Mouse (Mus musculus): ENCODE measurements at regions not wholly inside any gene's neighbourhood (a gene's known extent, or its start where the extent isn't known, plus 50 kb on each side); places are given as distances from the start of the nearest gene placed in this dataset.

- DNase-seq: no peak
Observed at GRCm38 (mm10) chr14:61696290-61696842, 89.1 kb downstream of the Kcnrg start.

- DNase-seq: no peak
Observed at GRCm38 (mm10) chr14:61696886-61697554, 89.8 kb downstream of the Kcnrg start.

GRCm38 (mm10) chr14:61697704-61698103, 90.4 kb downstream of the Kcnrg start:
- DNase-seq: no peak

- no peak for DNase-seq
Observed at GRCm38 (mm10) chr14:61698358-61699055, 91.2 kb downstream of the Kcnrg start.

- no peak for DNase-seq
Observed at GRCm38 (mm10) chr14:61699638-61700037, 92.4 kb downstream of the Kcnrg start.

GRCm38 (mm10) chr14:61701131-61701530, 93.9 kb downstream of the Kcnrg start:
- no peak for DNase-seq

- no peak for DNase-seq
Observed at GRCm38 (mm10) chr14:61703916-61704315, 96.7 kb downstream of the Kcnrg start.

- no peak for DNase-seq
Observed at GRCm38 (mm10) chr14:61706984-61707383, 99.7 kb downstream of the Kcnrg start.

GRCm38 (mm10) chr14:61708331-61708730, 101.1 kb downstream of the Kcnrg start:
- no peak for DNase-seq

GRCm38 (mm10) chr14:61715746-61716145, 108.5 kb downstream of the Kcnrg start:
- DNase-seq: peak in 1 of 2 experiments; percentile 11

GRCm38 (mm10) chr14:61718392-61719124, 111.3 kb downstream of the Kcnrg start:
- DNase-seq: no peak

- DNase-seq: no peak
Observed at GRCm38 (mm10) chr14:61721302-61721701, 114.0 kb downstream of the Kcnrg start.

GRCm38 (mm10) chr14:61724942-61725341, 117.7 kb downstream of the Kcnrg start:
- DNase-seq: no peak

- no peak for DNase-seq
Observed at GRCm38 (mm10) chr14:61728562-61728961, 121.3 kb downstream of the Kcnrg start.

- DNase-seq: no peak
Observed at GRCm38 (mm10) chr14:61735541-61735940, 128.3 kb downstream of the Kcnrg start.

- peak; percentile 39 to 50 for DNase-seq
Observed at GRCm38 (mm10) chr14:61736384-61737322, 129.4 kb downstream of the Kcnrg start.

- peak in 1 of 2 experiments; percentile 15 for DNase-seq
Observed at GRCm38 (mm10) chr14:61737504-61738040, 130.3 kb downstream of the Kcnrg start.

GRCm38 (mm10) chr14:61739453-61739852, 132.2 kb downstream of the Kcnrg start:
- no peak for DNase-seq

GRCm38 (mm10) chr14:61743855-61744408, 136.7 kb downstream of the Kcnrg start:
- no peak for DNase-seq

- no peak for DNase-seq
Observed at GRCm38 (mm10) chr14:61753421-61753820, 146.2 kb downstream of the Kcnrg start.

- no peak for DNase-seq
Observed at GRCm38 (mm10) chr14:61756651-61757050, 149.4 kb downstream of the Kcnrg start.
